Mouse (Mus musculus): ENCODE results near the gene 1110008L16Rik.
"Not testable (repeated sequence)": the region's sequence is repeated elsewhere in the genome, so short reads cannot be mapped to it uniquely, and the experiment has no call there.

The 1110008L16Rik gene

GRCm38 (mm10) chr12:55299336-55299735 is at the start of gene 1110008L16Rik:
Gene 1110008L16Rik, plus strand, starts transcription at chr12:55299577.
- DNase-seq (ENCODE audit: low read depth, low spot score) = no peak

GRCm38 (mm10) chr12:55261950-55262349 is 37.4 kb upstream of the 1110008L16Rik start:
- DNase-seq (ENCODE audit: low read depth, low spot score) = not testable (repeated sequence)

GRCm38 (mm10) chr12:55263385-55263784 is 36.0 kb upstream of the 1110008L16Rik start:
- DNase-seq (ENCODE audit: low read depth, low spot score) = not testable (repeated sequence)

GRCm38 (mm10) chr12:55272243-55272642 is 27.1 kb upstream of the 1110008L16Rik start:
- no peak for DNase-seq (ENCODE audit: low read depth, low spot score)

GRCm38 (mm10) chr12:55277583-55277982 is 21.8 kb upstream of the 1110008L16Rik start:
- DNase-seq (ENCODE audit: low read depth, low spot score) = not testable (repeated sequence)

GRCm38 (mm10) chr12:55298112-55298511 is 1.3 kb upstream of the 1110008L16Rik start:
- no peak for DNase-seq (ENCODE audit: low read depth, low spot score)

GRCm38 (mm10) chr12:55300820-55301351 is 1.5 kb downstream of the 1110008L16Rik start:
- DNase-seq (ENCODE audit: low read depth, low spot score) = no peak

- peak; percentile 32 for DNase-seq (ENCODE audit: low read depth, low spot score)
These were observed 2.3 kb downstream of the 1110008L16Rik start for GRCm38 (mm10) chr12:55301472-55302300.

GRCm38 (mm10) chr12:55302485-55303441 is 3.4 kb downstream of the 1110008L16Rik start, which contains the start of gene Ppp2r3c:
Gene Ppp2r3c, minus strand, starts transcription at chr12:55302998.
- peak; percentile 88 for DNase-seq (ENCODE audit: low read depth, low spot score)

- no peak for DNase-seq (ENCODE audit: low read depth, low spot score)
These were observed 7.0 kb downstream of the 1110008L16Rik start for GRCm38 (mm10) chr12:55306371-55306770.

GRCm38 (mm10) chr12:55307566-55307965 is 8.2 kb downstream of the 1110008L16Rik start:
- no peak for DNase-seq (ENCODE audit: low read depth, low spot score)

GRCm38 (mm10) chr12:55308731-55309130 is 9.4 kb downstream of the 1110008L16Rik start:
- no peak for DNase-seq (ENCODE audit: low read depth, low spot score)

- DNase-seq (ENCODE audit: low read depth, low spot score) = no peak
These were observed 10.1 kb downstream of the 1110008L16Rik start for GRCm38 (mm10) chr12:55309501-55309900.

- DNase-seq (ENCODE audit: low read depth, low spot score) = no peak
These were observed 12.5 kb downstream of the 1110008L16Rik start for GRCm38 (mm10) chr12:55311841-55312240.

GRCm38 (mm10) chr12:55313901-55314300 is 14.5 kb downstream of the 1110008L16Rik start:
- no peak for DNase-seq (ENCODE audit: low read depth, low spot score)

GRCm38 (mm10) chr12:55315192-55315591 is 15.8 kb downstream of the 1110008L16Rik start:
- DNase-seq (ENCODE audit: low read depth, low spot score) = peak; percentile 62

GRCm38 (mm10) chr12:55321642-55322291 is 22.4 kb downstream of the 1110008L16Rik start:
- no peak for DNase-seq (ENCODE audit: low read depth, low spot score)

- no peak for DNase-seq (ENCODE audit: low read depth, low spot score)
These were observed 26.3 kb downstream of the 1110008L16Rik start for GRCm38 (mm10) chr12:55325702-55326101.

- no peak for DNase-seq (ENCODE audit: low read depth, low spot score)
These were observed 29.4 kb downstream of the 1110008L16Rik start for GRCm38 (mm10) chr12:55328784-55329183.

- no peak for DNase-seq (ENCODE audit: low read depth, low spot score)
These were observed 30.0 kb downstream of the 1110008L16Rik start for GRCm38 (mm10) chr12:55329351-55329750.

- no peak for DNase-seq (ENCODE audit: low read depth, low spot score)
These were observed 34.3 kb downstream of the 1110008L16Rik start for GRCm38 (mm10) chr12:55333662-55334061.

Data from c-Kit-negative CD71-positive TER-119-positive erythroid progenitor cells, embryonic 14.5 days (primary cell).